Mouse (Mus musculus) lung, adult 2 months (tissue): ENCODE measurements around the gene Ehd1.

Experiments
- CTCF ChIP-seq: fragments of 200-500 bp; IDR thresholded peaks from 2 replicates; pipeline ENCODE4 v1.5.1; 2011; ENCODE audit warnings: mild to moderate bottlenecking, low read length, control low read depth; ENCODE audit not compliant: insufficient read depth
- POLR2A ChIP-seq: fragments of 200-500 bp; IDR thresholded peaks from 2 replicates; pipeline ENCODE4 v1.6.1; 2011; ENCODE audit warnings: low read depth, mild to moderate bottlenecking, control low read depth, low read length, borderline replicate concordance; ENCODE audit errors: extremely low read depth

DNA sequence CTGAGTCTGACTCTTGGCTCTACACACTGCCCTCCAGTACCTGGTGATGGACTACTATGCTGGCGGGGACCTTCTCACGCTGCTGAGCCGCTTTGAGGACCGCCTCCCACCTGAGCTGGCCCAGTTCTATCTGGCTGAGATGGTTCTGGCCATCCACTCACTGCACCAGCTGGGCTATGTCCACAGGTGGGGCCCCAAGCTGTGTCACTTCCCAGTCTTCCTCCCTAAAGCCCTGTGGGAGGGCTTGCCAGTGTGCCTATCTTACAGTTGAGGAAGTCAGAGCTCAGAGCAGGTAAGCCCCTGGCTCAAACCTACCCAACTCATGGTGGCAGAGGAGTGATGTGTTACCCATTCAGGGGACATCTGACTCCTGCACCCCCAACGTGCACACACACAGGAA, 33.7 kb downstream of the Ehd1 start:
- TF ChIP-seq CTCF (no peak), POLR2A (no peak)
